Mouse (Mus musculus) mesoderm, embryonic 11.5 days (tissue): Measurements from ENCODE around the gene Ramp1.

Source experiments
- DNase-seq: peaks from one replicate; pipeline ENCODE4 v3.0.0-alpha.2; 2012; ENCODE audit warnings: low read depth, low spot score

Gene Ramp1

DNA sequence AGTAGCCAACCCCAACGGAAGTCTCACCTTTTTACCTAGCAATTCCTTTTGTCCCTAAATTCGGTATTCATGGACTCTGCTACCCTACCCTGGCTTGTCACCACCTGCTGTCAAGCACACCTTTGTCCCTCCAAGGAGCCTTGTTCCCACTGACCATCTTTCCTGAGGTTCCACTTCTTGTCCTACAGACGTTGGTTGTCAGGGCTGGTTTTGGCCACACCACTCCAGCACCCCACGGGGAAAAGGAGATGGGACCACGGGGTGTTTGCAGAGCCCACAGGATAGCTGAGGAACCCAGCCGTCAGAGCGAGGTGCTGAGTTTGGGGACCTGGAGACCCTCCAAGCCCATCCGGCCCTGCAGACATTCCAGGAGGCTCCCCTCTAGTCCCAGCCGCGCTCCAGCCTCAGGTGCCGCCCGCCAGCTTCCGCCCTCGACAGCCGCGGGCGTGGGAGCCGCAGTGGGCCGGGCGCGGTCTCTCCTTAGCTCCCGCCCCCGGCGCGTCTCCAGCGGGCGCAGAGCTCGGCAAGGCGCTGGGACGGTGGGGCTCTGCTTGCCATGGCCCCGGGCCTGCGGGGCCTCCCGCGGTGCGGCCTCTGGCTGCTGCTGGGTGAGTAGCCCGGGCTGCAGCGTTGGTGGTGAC lies at the start of gene Ramp1:
Gene Ramp1, plus strand, starts transcription at position 290 of the 641 bp plus-strand sequence.
- peak; percentile 34 for DNase-seq

DNA sequence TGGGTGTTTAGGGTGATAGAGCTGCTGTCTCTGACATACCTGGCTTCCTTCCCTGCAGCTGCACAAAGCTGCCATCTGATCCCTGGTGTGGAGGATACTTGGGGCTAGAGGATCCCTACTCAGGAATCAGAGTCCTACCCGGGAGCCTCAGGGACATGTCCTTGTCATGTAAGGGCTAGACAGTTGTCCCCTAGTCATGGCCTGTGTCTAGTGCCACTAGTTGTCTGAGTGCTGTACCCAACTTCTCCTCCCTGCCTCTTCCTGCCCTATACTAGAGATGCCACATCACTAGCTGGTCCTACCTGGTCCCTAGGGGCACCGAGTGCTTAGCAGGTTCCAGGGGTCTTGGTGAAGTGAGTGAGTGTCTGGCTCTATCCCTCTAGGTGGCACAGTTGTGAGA lies 42.6 kb upstream of the Ramp1 start:
- DNase-seq = no peak

DNA sequence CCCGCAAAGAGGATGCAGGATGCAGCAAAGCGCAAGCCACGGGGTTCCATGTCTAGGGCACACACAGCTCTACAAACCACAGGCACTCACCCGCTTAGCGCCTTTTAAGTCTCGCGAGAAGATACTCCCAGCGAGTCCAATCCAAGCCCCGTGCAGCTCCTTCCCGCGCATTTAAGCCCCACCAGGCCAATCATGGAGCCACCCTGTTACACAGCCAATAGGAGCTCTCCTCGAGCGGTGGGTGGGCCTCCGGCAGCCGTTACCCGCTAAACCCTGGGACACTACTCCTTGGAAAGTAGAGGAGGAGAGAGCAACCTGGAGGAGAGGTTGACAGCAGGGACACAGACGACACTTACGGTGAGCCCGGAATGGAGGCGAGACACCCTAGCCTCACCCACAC lies 34.8 kb upstream of the Ramp1 start, which contains the start of gene Rbm44:
Gene Rbm44, plus strand, starts transcription at position 277 of the 400 bp plus-strand sequence.
- DNase-seq = no peak

DNA sequence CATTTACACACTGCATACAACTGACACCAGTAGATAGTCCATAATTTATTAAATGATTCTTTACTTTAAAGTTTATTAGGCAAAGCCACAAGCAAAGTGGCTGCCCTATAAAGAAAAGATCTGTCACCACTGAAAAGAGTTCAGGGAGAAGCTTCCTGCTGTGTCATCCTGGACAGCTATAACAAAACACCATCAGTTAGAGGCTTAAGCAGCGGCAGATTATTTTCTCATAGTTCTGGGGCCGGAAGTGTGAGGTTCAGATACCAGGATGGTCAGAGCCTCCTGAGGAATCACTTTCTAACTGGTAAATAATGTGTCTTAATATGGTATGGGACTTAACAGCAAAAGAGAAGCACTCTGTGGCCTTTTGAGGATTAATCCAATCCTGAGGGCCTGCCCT lies 28.1 kb upstream of the Ramp1 start:
- DNase-seq = no peak

DNA sequence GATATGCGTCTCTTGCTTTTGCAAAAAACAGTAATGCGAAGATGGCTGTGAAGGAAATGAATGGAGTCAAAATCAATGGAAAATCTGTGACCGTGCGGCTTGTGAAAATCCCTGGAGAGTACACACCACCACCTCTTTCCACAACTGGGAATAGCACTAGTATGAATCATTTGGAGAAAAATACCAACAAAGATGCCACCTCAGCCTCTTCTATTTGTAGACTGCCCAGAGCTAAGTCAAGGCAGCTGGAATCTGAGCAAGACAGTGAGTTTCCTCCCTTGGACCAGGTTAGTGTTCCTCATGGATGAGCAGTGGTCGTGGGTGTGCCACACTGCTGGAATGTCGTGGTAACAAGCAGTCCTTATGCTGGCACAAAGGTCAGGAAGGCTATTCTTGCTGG lies 12.8 kb upstream of the Ramp1 start:
- no peak for DNase-seq

DNA sequence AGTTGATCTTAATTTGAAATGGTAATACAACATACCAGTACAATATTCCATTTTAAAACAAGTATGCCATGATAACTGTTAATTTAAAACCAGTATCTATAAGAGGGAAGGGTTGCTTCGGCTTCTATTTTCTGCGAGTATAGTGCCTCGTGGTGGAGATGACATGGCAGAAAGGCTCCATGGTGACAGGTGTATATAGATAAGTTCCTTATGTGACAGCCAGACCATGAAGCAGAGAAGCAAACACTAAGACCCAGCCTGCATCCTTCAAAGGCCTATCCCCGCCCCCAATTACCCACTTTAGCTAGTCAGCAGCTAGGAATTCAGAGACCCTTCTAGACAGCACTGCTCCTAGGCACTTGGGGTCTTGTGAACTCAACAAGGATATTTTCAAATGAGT lies 10.5 kb upstream of the Ramp1 start:
- no peak for DNase-seq

DNA sequence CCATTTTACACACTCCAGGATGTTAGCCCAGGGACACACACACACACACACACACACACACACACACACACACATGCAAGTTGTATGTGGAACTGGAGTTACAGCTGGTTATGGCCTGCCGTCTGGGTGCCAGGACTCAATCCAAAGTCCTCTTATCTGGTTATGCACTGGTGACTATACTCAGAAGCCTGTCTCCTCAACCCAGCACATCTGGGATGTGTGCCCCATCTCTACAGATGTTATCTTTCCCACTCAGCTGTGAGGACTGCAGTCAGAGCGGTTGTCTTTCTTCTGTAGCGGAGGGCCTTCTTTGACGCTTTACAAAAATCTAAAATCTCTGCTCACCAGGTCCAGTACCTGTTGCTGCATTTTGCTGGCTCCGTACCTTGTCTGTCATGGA lies 4.8 kb upstream of the Ramp1 start:
- no peak for DNase-seq

DNA sequence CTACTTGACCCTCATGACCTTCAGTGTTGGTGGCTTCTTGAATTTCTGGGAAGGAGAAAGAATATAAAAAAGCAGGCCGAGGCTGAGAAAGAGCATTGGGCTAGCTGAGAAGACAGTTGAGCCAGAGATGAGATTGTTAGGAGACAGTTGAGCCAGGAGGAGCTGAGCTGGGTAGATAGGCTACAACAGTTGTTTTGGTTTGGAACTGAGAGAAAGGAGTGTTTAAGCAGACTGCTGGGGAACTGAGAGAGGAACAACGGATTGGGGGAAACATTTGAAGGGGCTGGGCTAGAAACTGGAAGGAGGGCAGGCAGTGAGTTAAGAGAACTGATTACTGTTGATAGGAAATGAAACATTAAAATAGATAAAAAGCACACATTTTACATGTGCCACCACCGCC lies 3.6 kb upstream of the Ramp1 start:
- DNase-seq = no peak

DNA sequence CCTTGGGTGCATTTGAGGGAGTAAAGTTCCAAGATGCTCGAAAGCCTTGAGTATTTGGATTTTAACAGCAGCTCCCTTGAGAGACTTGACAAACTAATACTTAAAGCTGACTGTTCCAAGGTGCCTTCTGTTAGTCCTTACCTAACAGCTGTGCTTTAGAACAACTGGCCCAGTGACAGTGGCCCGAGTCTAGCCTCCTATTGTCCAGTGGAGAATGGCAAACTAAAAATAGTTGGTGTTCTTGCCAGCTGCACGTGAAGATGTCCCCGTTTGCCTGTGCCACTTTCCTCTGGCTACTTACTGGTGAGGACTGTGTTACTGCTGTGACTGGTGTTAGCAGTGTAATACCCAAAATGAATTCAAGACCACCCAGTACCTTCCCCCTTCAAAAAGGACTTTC lies 2.8 kb upstream of the Ramp1 start:
- DNase-seq = no peak

DNA sequence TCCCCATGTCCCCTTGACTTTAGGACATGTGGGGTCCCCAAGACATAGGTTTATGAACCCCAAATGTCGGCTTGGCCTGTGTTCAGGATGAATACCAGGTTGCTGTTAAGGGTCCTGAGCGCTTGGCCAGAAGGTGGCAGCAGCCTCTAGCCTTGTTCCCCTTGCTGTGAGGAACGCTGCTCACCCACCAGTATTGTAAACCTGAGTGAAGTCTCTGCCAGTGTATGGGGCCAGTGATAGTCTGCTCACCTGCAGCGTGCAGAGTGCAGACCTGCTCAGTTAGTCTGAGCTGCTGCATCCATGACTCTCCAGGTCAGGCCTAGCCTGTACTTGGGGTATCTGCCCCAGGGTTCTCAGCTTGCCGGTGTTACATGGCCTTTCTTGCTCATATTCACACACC lies 536 bp upstream of the Ramp1 start:
- peak; percentile 37 for DNase-seq

DNA sequence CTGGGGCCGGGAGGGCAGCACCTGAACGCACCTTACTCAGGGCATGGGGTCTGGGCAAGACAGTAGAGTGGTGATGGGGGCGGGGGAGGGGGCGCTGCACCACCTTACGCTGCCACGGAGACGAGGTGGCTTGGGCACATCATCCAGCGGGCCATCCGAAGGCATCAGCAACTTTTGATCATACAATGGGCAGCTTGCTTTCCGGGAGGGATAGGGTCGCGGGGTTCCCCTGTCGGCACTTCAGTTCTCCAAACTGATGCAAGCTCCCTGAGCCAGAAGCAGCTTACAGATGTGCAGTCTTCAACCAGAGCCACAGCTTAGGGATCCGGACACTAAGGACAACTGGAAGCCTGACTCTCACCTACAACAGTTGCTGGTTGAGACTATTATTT lies 548 bp downstream of the Ramp1 start:
- DNase-seq = no peak

DNA sequence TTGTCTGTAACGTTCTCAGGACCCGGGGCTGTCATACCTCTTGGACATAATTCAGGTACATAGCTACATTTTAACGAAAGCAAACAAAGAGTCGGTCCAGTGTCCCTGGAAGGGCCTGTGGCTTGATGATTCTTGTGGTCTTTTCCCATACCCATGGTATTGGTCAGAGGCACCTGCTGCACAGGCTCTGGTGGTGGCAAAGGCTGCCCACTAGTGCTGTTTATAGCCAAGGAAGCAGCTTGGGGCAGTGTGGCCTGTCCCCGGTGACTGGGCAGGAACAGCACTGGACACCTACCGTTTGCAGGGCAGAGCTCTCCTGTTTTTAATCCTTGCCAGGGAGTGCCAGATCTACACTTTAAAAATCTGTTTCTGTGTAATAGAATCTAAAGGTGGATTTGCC lies 1.1 kb downstream of the Ramp1 start:
- no peak for DNase-seq

DNA sequence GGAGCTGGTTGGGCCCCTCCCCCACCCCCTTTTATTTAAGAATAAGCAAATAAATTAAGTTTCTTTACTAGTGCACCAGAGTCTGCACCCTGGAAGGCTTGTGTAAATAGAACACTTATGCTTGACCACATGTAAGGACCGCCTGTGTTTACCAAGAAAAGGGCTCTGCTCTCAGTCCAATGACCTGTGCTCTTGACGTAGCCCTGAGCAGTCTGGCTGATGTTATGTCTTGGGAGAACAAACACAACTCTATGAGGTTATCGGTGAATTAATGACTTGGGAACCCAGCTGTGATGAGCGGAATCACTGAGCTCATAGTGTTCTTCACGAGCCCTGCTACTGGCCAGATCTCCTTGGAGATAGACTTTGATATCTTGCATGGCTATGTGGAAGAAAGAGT lies 1.6 kb downstream of the Ramp1 start:
- DNase-seq = no peak

DNA sequence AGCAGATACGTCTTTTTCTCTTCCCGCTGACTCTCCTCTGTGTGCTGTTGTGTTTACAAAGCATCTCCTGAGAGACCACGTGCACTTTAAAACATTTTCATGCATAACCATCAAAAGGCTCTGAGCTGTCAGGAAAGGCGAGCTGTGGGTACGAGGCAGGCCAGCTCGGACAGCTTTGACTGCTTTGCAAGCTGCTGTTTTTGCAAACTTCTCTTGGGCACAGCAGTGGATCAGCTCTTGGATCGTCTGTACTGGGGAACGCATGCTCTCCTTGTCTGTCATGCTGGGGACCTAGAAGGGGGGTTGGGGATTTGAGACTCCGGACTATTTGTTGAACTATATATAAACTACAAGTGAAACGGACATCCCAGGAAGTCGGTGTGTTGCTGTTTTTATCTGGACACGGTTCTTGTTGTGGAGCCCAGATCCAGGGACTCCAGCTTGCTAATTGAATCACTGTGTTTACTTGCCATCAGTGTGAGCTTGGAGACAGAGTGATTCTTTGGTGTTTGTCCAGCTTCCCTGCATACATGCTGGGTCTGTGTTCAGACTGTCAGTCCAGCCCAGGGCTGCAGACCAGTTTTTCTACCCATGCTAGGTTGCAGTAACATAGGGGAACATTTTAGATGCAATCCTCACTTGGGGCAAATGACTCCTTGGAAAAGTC lies 2.3 kb downstream of the Ramp1 start:
- DNase-seq = no peak

DNA sequence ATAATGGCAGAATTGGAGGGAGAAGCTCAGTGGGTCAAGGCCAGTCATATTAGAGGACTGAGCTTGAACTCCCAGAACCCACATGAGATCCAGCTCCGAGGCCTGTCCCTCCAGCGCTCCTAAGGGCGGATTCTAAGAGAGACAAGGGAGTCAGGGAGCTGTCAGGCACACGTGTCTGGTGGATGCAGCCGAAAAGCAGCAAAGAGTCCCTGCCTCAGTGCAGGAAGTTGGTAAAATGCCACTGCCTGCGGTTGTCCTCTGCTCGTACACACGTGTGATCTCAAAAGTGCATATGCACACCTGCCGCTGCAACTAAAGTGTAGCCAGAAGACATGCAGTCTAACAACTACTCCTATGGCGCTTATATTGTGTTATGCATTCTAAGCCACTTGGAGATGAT lies 3.7 kb downstream of the Ramp1 start:
- DNase-seq = no peak

DNA sequence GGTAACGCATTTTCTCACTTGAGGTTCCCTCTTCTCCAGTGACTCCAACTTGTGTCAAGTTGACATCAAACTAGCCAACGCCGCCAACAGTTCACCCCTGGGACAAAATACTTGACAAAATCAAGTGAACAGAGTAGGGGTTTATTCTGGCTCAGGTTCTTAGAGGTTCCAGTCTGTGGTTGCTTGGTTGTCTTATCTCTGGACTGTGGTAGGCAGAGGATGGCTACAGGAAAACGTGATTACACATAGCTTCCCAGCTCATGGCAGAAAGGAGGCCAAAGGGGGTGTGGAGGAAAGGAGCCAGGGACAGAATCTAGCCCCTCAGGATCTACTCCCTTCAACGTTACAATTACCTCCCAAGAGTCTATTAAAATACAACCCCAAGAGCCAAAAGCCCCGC lies 7.1 kb downstream of the Ramp1 start:
- no peak for DNase-seq

DNA sequence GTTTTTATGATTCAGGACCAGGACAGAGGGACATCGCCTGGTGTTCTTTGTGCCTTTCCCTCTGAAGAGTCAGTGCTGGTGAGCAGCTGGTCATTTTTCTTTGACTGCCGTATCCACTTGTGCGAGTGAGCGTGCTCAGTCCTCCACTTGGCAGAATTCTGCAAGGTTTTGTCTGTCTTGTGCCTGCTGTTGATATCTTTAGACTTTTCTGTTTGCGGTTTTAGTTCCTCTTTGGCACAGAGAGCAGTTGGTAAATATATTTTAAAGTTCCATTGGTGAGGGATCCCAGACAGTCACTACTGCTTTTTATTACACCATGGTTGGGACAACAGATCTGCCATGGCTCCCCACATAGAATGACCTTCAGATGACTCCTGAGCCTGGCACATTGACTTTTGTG lies 7.7 kb downstream of the Ramp1 start:
- no peak for DNase-seq

DNA sequence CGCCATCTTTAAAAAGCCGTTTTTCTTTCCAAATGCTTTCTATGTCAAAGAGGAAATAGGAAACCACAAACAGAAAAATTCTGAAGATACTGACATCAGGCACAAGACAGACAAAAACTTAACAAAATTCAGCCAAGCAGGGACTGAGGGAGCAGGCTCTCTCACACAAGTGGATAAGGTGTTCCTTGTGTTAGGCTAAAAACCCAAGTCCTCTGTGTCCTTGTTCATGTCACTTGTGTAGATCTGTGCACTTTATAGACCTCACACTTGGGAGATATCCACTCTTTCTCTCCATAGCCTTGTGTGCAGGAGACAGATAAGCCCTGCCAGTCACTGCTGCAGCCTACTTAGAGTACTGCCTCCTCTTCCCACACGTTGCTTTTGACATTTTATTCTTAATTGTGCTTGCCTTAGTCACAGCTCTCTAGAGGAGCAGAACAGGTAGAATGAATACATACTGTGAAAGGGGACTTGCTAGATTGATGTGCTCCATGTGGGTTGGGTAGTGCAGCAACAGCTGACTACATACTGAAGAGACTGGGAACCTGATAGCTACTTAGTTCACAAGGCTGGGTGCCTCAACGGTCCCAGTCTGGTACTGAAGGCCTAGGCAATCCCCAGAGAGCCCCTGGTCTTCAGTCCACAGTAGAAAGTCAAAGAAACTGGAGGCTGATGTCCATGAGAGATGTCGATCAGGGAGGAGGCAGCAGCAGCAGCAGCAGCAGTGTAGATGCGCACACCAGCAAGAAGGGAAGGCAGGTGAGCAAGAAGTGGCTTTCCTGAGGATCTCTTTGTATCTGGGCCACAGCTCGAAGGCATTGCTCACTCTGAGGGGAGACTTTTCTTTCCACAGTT lies 8.4 kb downstream of the Ramp1 start:
- DNase-seq = no peak

DNA sequence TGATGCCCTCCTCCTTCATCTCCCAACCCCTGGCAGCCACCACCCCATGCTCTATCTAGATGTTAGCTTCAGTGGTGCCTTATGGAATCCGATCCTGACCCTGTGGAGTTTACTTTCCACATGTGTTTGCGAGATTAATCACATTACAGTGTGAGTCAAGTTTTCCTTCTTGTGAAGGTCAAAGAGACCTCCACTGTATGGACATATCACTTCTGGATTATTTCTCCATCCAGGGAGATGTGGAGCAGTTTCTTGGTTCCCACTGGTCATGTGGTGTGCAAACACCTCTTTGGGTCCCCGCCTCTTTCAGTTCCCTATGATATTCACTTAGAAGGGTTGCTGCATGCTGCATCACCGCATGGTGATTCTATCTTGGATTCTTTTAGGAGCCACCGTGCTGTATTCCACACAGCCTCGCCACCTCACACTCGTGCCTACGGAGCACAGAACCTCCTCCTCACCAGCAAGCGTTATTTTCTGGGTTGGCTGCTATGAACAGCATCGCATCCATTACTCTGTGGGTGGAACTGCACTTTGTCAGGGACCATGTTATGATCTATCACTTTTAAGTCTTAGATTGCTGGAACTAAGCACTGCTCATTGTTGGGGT lies 9.3 kb downstream of the Ramp1 start:
- DNase-seq = no peak

DNA sequence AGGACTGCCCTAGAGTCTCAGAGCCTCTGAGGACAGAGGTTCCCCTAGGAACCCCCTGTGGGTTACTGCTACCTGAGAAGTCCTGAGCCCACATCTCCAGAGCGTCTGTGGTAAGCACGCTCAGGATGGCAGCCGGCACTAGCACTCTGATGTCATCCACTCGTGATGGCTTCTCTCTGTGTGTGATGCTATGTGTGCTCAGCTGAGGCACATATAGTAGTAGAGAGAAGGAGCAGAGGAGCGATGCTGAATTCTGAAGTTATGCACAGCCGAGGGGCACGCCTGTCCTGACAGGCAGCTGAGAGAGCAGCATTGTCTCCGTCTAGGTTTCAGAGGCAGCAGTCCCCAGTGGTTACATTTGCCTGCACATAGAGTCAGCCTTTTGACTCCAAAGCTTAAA lies 12.6 kb downstream of the Ramp1 start:
- no peak for DNase-seq

DNA sequence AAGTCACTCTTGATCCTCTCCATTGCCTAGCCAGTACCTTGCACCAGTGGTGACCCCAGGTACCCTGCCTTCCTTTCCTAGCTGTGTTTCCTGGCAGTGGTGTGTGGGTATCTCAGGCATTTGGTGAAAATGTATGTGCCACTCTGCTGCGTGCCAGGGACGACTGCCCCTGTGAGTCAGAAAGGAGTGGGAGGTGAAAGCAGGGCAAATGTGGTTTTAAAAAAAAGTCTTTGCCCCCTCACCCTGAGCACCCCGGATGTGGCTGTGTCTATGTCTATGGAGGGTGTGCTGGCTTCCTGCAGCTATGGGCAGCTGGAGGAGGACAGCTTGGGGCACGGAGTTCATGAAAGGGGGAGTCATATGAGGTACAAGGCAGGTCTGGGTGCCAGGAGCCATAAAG lies 13.6 kb downstream of the Ramp1 start:
- no peak for DNase-seq

DNA sequence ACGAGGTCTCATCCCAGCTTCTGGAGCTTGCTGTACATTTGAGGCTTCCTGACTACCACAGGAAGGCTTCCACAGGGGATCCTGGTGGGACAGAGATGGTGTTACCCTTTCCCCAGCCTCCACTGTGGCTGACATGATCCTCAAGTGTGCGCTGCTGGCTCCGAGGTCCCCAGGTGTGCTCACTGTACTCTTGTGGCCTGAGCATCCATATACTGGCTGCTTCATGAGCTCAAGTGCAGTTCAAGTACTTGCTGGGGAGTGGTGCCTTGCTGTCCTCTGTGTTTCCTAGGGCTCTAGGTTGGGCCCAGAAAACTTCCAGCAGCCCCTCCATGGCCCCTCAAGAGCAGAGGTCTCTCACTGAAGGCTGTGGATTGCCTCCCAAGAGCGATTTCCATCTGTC lies 14.1 kb downstream of the Ramp1 start:
- DNase-seq = no peak
